Mouse (Mus musculus) ovary, postnatal 10 days (tissue): Measurements from ENCODE around the gene Setd7.
A peak's percentile ranks its signal among the peaks of the same experiment; 100 is the strongest.

Source experiments
- DNase-seq: peaks from one replicate; pipeline ENCODE4 v3.0.0; 2022; ENCODE audit warnings: low spot score

Setd7 gene

DNA sequence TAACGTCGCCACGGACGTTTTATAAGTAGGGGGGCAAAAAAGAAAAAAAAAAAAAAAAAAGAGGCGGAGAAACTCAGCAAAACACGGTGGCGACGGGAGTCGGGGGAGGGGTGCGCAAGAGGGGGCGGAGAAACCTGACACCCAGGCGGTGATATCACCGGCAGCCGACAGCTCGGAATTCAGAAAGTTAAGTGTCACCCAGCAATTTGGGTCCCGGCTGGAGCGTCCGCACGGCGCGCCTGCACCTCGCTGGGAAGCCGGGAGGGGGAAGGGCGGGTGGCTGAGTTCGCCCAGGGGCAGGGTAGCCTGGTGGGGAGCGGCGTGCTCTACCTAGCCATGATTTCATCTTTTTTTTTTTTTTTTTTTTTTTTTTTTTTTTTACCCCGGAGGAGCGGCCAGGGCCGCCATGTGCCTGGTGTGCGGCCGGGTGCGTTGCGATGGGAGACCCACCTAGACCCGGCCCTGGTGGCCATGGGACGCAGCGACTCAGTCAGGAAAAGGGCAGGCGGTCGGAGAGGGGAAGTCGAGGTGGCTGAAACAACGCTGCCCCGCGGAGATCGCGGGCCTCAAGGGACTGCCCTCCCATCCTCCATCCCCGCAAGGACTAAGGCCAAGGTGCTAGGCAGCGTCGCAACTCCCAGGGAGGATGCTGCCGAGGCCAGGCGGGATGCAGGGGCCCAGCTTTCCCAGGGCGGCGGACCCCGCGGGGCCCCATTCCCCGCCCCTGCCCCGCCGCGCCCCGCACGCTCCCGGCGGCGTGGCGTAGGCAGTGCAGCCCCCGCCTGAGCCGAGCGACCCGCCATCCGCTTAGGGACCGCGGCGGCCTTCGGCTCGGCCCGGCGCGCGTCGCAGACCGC is 857 bp downstream of the Setd7 start:
- peak; percentile 61 for DNase-seq

DNA sequence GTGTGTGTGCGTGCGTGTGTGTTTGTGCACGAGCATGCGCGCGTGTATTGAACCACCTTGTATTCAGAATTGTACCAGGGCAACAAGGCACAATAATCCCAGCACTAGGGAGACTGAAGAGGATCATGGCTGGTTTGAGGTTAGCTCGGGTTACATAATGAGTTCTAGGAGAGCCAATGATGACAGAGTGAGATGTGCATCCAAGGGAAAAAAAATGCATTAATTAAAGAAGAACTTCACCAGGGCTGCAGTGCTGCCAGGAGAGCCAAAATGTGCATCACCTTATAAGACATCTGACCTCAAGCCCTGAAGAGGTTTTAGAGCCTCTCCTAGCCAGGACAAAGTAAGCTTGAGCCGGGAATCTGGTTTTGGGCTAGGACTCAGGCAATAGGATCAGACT is 5.1 kb downstream of the Setd7 start:
- DNase-seq, result no peak

DNA sequence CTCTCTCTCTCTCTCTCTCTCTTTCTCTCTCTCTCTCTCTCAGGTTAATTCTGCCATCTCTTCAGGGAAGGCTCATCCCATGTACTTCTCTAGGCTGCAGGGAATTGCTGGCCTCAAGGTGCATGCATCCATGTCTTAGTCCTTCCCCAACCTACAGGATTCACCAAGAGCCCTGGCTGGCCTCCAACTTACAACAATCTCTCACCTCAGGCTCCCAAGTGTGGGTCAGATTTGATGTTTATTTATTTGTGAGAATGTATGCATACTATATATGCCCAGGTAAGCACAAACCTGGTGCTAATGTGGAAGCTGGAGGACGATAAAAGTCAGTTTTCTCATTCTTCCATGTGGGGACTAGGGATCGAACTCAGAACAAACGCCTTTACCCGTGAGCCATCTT is 5.8 kb downstream of the Setd7 start:
- no peak for DNase-seq

DNA sequence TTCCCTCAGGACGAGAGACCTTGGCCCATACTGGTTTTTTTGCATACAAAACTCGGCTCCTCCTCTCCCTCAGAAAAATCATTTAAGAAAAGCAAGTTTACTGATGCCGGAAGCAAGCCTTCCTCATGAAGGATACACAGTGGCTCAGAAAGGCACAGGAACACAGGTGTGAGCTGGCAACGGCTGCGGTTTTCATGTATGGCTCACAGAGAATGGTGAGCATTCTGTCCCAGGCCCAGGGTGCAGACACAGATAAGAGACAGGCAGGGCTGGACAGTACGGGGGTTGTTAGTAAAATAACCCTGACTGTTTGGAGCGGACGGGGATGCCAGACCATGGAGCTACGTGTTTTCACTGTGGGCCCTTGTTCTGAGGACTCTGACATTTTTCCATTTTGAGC is 6.6 kb downstream of the Setd7 start:
- DNase-seq, result no peak

DNA sequence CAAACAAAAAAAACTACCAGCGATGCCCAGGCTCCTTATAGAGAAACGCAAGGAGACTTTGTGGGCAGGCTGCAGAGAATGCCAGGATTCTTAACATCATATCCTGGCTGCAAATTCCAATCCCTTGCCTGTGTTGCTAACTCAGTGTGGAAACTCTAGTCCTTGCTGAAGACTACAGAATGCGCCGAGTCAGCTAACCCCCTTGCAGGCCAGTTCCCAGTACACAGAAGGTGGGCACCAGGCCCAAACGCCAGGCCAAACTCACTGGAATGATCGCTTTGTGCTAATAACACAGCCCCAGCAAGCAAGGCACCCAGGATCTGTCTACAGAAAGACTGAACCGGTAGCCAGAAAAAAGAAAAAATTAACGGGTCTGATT is 7.2 kb downstream of the Setd7 start:
- no peak for DNase-seq

DNA sequence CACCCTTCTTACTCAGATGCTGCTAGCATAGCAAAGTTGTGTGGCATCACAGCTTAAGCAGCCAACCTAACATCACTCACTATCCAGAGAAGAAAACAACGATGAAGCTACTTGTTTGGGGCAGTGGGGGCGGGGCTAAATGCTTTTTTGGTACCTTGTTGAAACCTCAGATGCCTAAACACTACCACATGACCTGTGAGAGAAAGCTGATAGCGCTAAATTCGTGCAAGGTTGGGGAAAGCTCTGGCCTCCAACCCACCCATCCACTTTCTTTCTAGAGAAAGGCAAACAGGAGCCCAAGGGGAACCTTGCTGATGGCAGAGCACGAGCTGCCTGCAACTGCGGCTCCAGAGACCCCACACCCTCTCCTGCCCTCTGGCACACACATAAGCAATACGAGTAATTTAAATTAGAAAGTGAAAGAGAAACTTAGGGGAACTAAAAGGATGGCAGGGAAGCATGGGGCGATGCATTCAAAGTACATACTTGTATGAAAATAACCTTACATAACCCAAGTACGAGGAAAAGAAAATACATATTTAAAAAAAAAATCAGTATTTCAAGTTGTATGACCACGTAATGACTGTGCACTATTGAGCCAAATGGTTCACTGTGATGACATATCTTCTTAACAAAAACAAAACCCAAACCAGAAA is 7.7 kb downstream of the Setd7 start:
- DNase-seq, result no peak

DNA sequence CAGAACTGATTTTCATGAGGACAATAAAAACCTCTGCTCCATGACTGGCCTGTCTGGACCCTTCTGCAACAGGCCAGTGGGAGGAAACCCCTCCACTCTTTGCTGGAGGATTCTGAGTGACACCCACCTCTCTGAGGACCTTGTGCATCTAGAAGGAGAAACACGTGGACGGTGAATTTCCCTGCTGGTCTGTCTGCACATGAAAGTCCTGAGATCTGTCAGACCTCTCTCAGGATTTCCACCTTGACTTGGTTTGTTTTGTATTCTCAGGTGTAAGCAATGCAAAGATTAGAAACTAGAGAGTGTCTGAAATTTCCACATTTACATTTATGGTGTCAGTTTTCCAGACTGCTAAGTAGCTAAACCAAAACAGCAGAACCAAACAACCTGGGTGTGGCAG is 8.5 kb downstream of the Setd7 start:
- no peak for DNase-seq

DNA sequence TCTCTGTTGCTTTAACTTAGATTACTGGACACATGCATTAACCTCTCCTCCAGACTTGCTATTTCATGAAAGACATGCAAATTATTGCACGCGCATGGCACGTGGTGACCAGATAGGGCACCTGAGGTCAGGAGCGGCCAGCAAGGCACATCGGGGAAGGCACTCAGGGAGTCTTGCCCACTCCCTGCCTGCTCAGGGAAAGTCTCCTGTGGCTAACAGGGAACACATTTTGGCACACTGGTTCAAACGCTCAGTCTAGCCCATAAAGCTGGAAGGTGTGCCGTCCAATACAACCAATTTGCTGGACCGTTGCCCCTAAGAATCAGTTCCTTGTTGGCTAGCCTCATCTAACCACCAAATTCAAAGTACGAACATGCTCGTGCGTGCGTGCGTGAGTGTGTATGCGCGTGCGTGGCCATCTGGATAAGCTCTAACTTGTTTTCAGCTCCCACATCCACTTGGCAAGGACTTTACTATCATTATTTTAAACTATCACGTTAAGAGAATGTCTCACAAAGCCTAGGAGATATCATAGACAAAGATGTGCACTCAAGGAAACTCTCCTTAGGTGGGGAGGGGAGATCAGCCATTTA is 11.6 kb downstream of the Setd7 start:
- DNase-seq, result no peak

DNA sequence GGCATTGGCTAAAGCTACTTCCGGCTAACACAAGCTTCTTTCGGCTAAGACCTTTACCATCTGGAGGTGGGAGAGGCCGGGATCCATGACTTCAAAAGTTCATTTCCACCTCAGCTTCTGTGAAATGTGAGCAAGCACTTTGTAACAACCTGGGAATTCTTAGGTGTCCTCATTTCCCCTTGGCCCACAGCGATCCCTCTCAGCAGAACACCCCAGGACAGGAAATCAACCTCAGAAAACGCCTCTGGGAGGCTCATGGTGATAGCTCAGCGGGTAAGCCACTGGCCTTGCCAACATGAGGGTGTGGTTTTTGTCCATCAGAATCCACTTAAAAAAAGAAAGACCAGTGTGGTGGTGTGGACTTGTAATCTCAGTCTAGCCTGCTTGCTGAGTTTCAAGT is 13.1 kb downstream of the Setd7 start:
- no peak for DNase-seq

DNA sequence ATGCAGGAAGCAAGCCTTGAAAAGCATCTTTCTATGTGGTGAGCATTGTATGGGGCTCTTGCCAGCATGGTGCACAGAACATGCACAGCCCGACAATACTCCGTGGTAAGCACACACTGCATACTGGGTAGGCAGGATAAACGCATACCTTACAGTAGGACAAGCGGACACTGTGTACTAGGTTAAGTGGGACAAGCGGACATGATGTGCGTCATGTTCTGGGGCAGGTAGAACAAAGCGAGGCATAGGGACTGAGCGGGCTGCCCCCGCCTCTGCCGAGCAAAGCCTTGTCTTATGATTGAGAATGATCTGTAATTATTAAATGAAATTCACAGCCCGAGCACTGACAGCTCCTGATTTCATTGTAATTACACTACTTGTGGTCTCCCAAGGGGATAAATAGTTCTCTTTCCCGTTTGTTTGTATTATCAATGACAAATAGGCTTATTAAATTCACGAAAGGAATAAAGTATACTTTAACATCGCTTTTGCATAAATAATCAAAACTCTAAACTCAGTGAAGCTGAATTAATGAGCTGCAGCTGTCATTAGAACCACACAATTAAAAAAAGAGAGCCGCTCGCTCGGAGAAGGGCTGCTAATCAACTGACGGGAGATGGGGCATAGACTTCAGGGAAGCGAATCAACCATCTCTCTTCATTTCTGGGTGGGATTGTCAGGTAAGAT is 16.1 kb downstream of the Setd7 start:
- DNase-seq, result no peak

DNA sequence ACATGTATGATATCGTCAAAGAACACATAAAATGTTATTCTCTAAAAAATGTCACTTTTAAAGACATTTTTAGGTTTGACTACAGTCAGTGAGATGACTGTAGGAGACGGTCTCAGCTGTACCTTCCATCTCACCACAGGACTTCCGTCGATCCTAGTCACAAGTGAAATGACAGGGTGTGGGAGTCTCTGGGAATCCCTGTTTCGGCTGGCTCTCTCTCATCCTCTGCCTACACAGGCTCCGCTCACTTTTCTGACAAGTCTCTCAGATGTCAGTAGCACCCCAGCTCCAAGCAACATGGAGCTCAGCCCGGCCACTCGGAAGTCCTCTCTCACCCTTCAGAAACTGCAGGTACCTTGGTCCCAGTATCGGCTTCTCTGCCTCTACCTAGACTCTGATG is 20.0 kb downstream of the Setd7 start:
- DNase-seq, result no peak

DNA sequence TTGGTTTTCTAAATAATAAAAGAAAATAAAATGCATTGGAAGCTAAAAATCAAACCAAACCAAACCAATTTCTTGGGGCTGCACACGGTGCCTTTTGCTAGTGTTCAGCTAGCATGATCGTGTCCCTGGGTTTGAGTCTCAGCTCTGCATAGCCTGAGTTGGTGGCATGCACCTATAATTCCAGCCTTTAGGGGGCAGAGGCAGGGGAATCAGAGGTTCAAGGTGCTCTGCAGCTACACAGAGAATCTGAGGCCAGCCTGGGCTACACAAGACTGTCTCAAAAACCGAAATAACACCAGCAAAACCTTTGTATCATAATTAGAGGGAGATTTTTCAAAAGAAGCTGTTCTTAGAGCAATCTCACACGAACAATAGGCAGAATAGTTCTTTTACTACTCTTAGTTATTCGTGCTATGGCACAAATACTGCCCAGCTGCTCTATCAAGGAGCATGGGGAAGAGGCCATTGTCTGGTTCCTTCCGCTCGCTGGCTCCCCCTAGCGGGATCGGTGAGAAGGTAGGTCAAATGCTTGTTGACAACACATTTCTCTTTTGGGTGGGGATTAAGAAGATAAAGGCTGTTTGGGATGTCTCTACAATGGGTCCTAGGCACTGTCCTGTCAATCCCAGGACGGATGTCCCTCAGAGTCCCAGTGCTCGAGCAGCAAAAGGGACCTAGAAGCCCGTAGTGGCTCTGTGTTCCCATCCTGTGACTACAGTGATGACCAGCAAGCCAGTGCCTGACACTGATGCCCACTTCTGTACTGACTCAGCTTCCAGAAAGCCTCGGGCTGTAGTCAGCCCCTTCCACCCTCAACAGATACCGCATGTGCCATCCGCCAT is 20.9 kb downstream of the Setd7 start:
- DNase-seq, result no peak

DNA sequence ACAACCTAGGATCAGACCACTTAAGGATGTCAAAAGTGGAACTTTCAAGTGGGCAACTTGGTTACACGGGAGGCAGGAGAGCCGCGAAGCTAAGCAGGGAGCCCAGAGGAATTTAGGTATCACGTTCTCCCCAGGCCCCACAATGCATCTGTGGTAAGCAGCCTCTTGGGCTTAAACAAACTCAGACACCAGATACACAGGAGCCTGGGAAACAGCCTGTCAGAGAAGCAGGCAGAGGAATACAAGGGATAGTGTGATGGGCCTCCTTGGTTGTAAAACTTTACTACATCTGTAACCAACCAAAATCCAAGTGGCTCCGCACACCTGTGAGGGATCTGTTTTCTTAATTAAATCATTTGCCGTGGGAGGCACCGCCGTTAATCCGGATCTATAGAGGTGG is 26.7 kb downstream of the Setd7 start:
- DNase-seq, result no peak

DNA sequence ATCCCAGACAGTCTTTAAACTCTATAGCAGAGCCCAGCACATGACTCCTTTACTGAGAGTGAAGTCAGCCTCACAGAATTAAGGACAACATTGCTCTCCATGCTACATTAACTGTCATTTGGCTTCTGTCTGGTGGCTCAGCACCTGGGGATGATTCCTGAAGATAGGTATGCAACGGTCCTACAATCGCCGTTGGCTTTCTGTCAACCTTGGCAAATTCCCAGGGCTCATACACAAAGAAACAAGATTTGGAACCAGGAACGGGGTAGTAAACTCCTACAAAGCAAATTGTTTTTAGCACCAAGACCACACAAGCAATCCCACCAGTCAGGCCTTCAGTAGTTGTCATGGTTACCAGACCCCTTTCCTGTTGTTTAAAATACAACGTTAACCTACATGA is 27.1 kb downstream of the Setd7 start:
- no peak for DNase-seq

DNA sequence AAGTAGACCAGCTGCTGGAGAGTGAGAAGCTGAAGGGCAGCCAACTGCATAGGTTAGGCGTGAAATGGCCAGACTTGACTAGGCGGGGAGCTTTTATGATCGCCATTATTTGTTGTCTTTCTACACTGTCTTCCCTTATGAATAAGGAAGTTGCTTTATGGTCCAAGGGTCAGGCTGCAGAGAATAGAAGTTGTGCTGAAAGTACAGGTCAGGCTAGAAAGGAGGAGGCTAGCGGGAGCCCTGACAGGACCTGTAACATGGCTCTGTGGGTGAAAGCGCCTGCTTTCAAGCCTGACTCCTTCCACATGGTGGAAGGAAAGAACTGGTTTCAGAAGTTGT is 28.4 kb downstream of the Setd7 start:
- DNase-seq, result no peak

DNA sequence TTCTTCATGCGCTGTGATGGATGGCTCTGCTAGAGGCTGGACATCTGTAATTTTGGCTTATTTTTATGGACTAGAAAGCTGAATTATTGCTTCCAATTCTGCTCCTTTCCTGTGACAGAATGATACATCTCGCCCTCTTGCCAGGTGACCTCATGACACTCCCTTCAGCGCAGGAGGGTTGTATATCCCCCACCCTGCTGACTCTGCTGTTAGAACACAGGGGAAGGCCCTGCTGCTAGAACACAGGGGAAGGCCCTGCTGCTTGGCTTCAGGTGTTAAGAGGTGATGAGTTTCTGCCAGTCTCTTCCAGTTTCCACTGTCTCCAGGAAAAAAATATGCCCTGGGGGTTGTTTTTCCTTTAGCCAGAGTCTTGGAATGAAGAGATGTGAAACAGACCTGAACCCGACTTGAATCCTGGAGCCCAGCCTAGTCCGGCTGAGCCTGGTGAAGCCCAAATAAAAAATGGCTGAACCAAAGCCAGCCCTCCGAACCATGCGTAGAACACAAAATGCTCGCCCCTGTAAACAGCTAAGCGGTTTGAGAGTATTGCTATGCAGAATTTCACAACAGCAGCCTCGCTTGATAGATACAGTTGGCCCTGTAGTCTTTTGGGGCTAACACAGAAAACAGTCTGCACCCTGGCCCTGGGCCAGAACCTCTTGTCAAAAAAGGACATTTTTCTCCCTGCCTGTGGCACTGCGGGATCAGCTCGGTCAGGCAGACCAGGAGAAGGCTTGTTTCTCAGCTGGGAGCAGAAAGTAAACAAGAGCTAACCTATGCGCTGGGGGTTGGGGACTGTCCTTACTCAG is 29.0 kb downstream of the Setd7 start:
- peak; percentile 36 for DNase-seq

DNA sequence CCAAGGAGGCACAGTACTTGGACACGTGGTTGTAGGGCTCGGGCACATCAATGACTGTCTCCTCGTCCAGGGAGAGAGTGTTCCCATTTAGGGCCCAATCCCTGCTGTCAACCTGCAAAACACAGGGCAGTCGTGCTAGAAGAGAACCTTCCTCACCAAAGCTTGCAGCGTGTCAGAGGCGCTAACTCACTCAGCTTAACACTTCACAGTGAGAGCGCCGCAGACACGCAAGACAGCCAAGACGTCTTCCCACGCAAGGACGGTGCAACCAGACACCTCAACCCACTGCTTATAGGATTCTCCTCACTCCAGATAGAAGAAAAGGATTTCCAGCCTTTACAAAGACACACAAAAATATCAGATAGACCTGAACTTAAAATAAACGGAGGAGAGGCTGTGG is 33.8 kb downstream of the Setd7 start:
- DNase-seq, result no peak

DNA sequence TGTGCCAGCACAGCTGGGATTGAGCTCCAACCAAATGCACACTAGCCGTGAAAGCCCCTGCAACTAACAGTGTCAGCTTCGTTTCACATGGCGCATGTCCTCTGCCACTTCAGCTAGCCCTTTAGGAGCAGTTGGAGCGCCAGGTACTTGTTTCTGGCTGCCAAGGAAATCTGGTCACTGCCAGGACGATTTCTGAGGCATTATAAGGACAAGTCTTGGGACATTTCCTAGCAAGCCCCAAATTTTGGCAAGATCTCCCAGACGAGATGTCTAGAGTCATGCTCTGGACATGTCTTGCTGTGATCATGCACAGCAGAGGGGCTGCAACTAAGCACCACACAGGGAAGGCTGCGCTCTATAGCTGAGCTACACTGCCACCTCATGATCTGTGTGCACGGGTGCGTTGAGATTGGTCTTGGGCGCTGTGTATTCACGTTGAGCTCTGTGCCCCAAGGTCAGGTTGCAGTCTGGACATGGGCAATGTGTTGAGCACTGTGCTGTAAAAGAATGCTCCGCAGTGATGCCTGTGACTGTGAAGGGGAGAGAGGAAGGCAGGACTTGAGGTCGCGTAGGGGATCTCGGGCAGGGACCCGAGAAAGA is 35.4 kb downstream of the Setd7 start:
- DNase-seq, result no peak

DNA sequence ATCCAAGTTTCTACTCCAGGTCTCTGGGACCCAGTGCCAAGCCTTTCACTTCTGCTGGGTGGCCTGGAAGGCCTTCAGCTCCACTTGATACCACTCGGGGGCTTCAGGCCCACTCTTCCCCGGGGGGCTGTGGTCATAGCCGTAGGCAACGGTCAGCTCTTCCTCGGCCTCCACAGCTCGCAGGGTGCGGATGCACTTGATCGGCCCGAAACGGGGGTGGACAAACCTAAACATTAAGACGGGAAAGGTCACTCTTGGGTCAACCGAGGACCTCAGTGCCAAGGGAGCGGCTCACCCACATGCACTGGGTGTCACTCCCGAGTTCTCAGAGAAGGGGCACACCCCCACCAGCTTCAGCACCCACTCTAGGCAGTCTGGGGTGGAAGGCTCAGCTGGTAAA is 39.4 kb downstream of the Setd7 start:
- DNase-seq, result no peak

DNA sequence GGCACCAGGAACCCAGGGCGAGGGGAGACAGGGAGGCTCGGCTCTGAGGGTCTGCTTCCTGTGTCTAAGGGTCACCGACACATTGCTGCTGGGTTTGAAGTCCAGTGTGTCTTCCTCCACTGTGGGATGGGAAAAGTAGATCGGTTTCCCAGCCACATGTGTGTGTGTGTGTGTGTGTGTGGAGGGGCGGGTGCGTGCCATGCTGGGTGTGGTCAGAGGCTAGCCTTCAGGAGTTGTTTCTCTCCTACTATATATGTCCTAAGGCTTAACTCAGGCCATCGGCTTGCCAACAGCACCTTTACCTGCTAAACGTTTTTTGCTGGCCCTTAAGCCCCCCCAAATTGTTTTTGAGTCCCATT is 41.9 kb downstream of the Setd7 start:
- DNase-seq, result no peak
